Mouse (Mus musculus) midbrain, embryonic 11.5 days (tissue): ENCODE results near the gene Il21r. TPM values are rescaled to one million over a fixed set of nuclear protein-coding genes. Genes with fewer than 3 reads are reported as not detected.

ENCODE experiments used
- ATAC-seq: fragments of 200-750 bp; cut with Nextera tagmentation; 2 replicates; pipeline ENCODE4 v1.8.0; 2017; ENCODE audit warnings: moderate TSS enrichment, moderate library complexity; ENCODE audit not compliant: low FRiP score
- DNase-seq: peaks from one replicate; pipeline ENCODE4 v3.0.0; 2015; ENCODE audit warnings: low spot score; ENCODE audit errors: missing footprints
- H3K27ac ChIP-seq: fragments of 300-500 bp; sonication (generic); 2 replicates; pipeline ENCODE4 v1.5.1; 2014; ENCODE audit warnings: low read depth, low read length
- H3K27me3 ChIP-seq: fragments of 300-500 bp; sonication (generic); 2 replicates; pipeline ENCODE4 v1.6.1; 2014; ENCODE audit warnings: mild to moderate bottlenecking, low read length, moderate library complexity, mixed read lengths; ENCODE audit not compliant: control insufficient read depth, insufficient read depth
- H3K36me3 ChIP-seq: fragments of 300-500 bp; sonication (generic); 2 replicates; pipeline ENCODE4 v1.6.1; 2014; ENCODE audit warnings: mild to moderate bottlenecking, low read length, moderate library complexity, mixed read lengths; ENCODE audit not compliant: control insufficient read depth, insufficient read depth
- H3K4me1 ChIP-seq: fragments of 300-500 bp; sonication (generic); 2 replicates; pipeline ENCODE4 v1.6.1; 2014; ENCODE audit warnings: low read length; ENCODE audit not compliant: control insufficient read depth, insufficient read depth
- H3K4me2 ChIP-seq: fragments of 300-500 bp; sonication (generic); 2 replicates; pipeline ENCODE4 v1.6.1; 2014; ENCODE audit warnings: mild to moderate bottlenecking, moderate library complexity
- H3K4me3 ChIP-seq: fragments of 300-500 bp; sonication (generic); 2 replicates; pipeline ENCODE4 v1.5.1; 2014; ENCODE audit warnings: low read depth, low read length
- H3K9ac ChIP-seq: fragments of 300-500 bp; sonication (generic); 2 replicates; pipeline ENCODE4 v1.6.1; 2014; ENCODE audit warnings: low read length
- H3K9me3 ChIP-seq: fragments of 300-500 bp; sonication (generic); 2 replicates; pipeline ENCODE4 v1.6.1; 2016; ENCODE audit warnings: low read length; ENCODE audit not compliant: control insufficient read depth
- WGBS: fragments of 180-500 bp; shearing (Covaris S2); extraction: QIAGEN DNeasy Blood & Tissue Kit; methylation state at CpG from one replicate; pipeline ENCODE4 v1.1.7; 2014; 5-methylcytosine and 5-hydroxymethylcytosine counted together
- polyA plus RNA-seq: library from polyadenylated mRNA; unstranded; fragments of >200 nt; fragmentation: Nextera tagmentation; extraction: Ambion mirVana; gene quantifications from 2 replicates; pipeline ENCODE4 v1.2.1, GENCODE M21; 2014

Gene Il21r
- polyA plus RNA-seq, 1 experiment from 2014 or later = 0.36 TPM

- Histone ChIP-seq H3K4me1 (peaks cover 7% of the 10 kb centered on the region), H3K27me3 (no peaks in the 10 kb centered on the region; the same call in 1 of the 2 replicates), H3K9ac (no peak overlapping the region), H3K4me2 (no peak overlapping the region), H3K36me3 (no peaks in the 10 kb centered on the region), H3K9me3 (no peaks in the 10 kb centered on the region), H3K27ac (no peak overlapping the region; the same call in 1 of the 2 replicates), H3K4me3 (no peak overlapping the region)
- no peak for DNase-seq
- ATAC-seq = no peak
- WGBS = 81% methylated on average over 1 of the region's 1 CpGs
These were observed 23.0 kb upstream of the Il21r start for GRCm38 (mm10) chr7:125580220-125580549.

GRCm38 (mm10) chr7:125580625-125581316, 22.5 kb upstream of the Il21r start:
- 8% methylated on average over 16 of the region's 16 CpGs for WGBS
- Histone ChIP-seq H3K9me3 (no peaks in the 10 kb centered on the region), H3K4me2 (peak overlapping the region; percentile 87), H3K27me3 (no peaks in the 10 kb centered on the region; the same call in 1 of the 2 replicates), H3K9ac (peak overlapping the region; percentile 67), H3K27ac (no peak overlapping the region; the same call in 1 of the 2 replicates), H3K36me3 (no peaks in the 10 kb centered on the region), H3K4me1 (peaks cover 7% of the 10 kb centered on the region), H3K4me3 (peak overlapping the region; percentile 36)
- DNase-seq = peak; percentile 86
- ATAC-seq = 0 out of 2 replicates have a peak, but pooled peaks have one; percentile 14

GRCm38 (mm10) chr7:125581317-125581672, 21.9 kb upstream of the Il21r start:
- H3K4me1 ChIP-seq = peaks cover 7% of the 10 kb centered on the region
- DNase-seq (peak; percentile 99), ATAC-seq (peak; percentile 86)
- no peaks in the 10 kb centered on the region for H3K9me3 ChIP-seq
- peak overlapping the region; percentile 36 for H3K4me3 ChIP-seq
- no peak overlapping the region for H3K27ac ChIP-seq
- no peaks in the 10 kb centered on the region; the same call in 1 of the 2 replicates for H3K27me3 ChIP-seq
- 3% methylated on average over 21 of the region's 21 CpGs for WGBS
- H3K9ac ChIP-seq = peak overlapping the region; percentile 67
- no peaks in the 10 kb centered on the region for H3K36me3 ChIP-seq
- H3K4me2 ChIP-seq = peak overlapping the region; percentile 87

- no peak overlapping the region for H3K4me3 ChIP-seq
- H3K4me2 ChIP-seq = no peak overlapping the region
- H3K4me1 ChIP-seq = peaks cover 7% of the 10 kb centered on the region
- H3K36me3 ChIP-seq = no peaks in the 10 kb centered on the region
- H3K9ac ChIP-seq = no peak overlapping the region
- DNase-seq (no peak), ATAC-seq (no peak)
- WGBS = 78% methylated on average over 6 of the region's 6 CpGs
- H3K27ac ChIP-seq = no peak overlapping the region
- H3K27me3 ChIP-seq = no peaks in the 10 kb centered on the region; the same call in 1 of the 2 replicates
- no peaks in the 10 kb centered on the region for H3K9me3 ChIP-seq
These were observed 19.8 kb upstream of the Il21r start for GRCm38 (mm10) chr7:125583325-125584004.

- Histone ChIP-seq H3K36me3 (no peaks in the 10 kb centered on the region), H3K9ac (no peak overlapping the region), H3K27ac (no peak overlapping the region), H3K4me1 (peaks cover 7% of the 10 kb centered on the region), H3K9me3 (no peaks in the 10 kb centered on the region), H3K27me3 (no peaks in the 10 kb centered on the region; the same call in 1 of the 2 replicates), H3K4me3 (no peak overlapping the region), H3K4me2 (no peak overlapping the region)
- ATAC-seq (no peak), DNase-seq (no peak)
- WGBS = 86% methylated on average over 5 of the region's 5 CpGs
These were observed 19.2 kb upstream of the Il21r start for GRCm38 (mm10) chr7:125584005-125584369.

GRCm38 (mm10) chr7:125586355-125586754, 16.9 kb upstream of the Il21r start:
- Histone ChIP-seq H3K27me3 (no peaks in the 10 kb centered on the region), H3K4me2 (no peak overlapping the region), H3K4me3 (no peak overlapping the region), H3K4me1 (no peaks in the 10 kb centered on the region), H3K9ac (no peak overlapping the region), H3K36me3 (no peaks in the 10 kb centered on the region), H3K9me3 (no peaks in the 10 kb centered on the region), H3K27ac (no peak overlapping the region)
- ATAC-seq (no peak), DNase-seq (no peak)
- WGBS = 97% methylated on average over 23 of the region's 23 CpGs

- no peak for ATAC-seq
- Histone ChIP-seq H3K4me2 (no peak overlapping the region), H3K9ac (no peak overlapping the region), H3K4me1 (no peaks in the 10 kb centered on the region), H3K36me3 (no peaks in the 10 kb centered on the region), H3K27me3 (no peaks in the 10 kb centered on the region), H3K27ac (no peak overlapping the region), H3K4me3 (no peak overlapping the region), H3K9me3 (no peaks in the 10 kb centered on the region)
- DNase-seq = no peak
- 80% methylated on average over 4 of the region's 4 CpGs for WGBS
These were observed 14.5 kb upstream of the Il21r start for GRCm38 (mm10) chr7:125588721-125589120.

- H3K4me3 ChIP-seq = no peak overlapping the region
- H3K27me3 ChIP-seq = no peaks in the 10 kb centered on the region
- no peaks in the 10 kb centered on the region for H3K36me3 ChIP-seq
- H3K27ac ChIP-seq = no peak overlapping the region
- no peak for DNase-seq
- no peak overlapping the region for H3K9ac ChIP-seq
- H3K9me3 ChIP-seq = no peaks in the 10 kb centered on the region
- ATAC-seq = no peak
- 86% methylated on average over 7 of the region's 7 CpGs for WGBS
- no peaks in the 10 kb centered on the region for H3K4me1 ChIP-seq
- H3K4me2 ChIP-seq = no peak overlapping the region
These were observed 13.3 kb upstream of the Il21r start for GRCm38 (mm10) chr7:125589896-125590295.

- Histone ChIP-seq H3K4me3 (no peak overlapping the region), H3K27me3 (no peaks in the 10 kb centered on the region), H3K9ac (no peak overlapping the region), H3K27ac (no peak overlapping the region), H3K9me3 (no peaks in the 10 kb centered on the region), H3K4me2 (no peak overlapping the region), H3K4me1 (no peaks in the 10 kb centered on the region), H3K36me3 (no peaks in the 10 kb centered on the region)
- 79% methylated on average over 4 of the region's 4 CpGs for WGBS
- no peak for ATAC-seq
- no peak for DNase-seq
These were observed 9.4 kb upstream of the Il21r start for GRCm38 (mm10) chr7:125593831-125594230.
